Mouse (Mus musculus): Measurements from ENCODE around the gene Aaed1. TPM values are rescaled to one million over a fixed set of nuclear protein-coding genes. Genes with fewer than 3 reads are reported as not detected.
A peak's percentile ranks its signal among the peaks of the same experiment; 100 is the strongest.

Aaed1 gene
- polyA plus RNA-seq, 1 experiment = 25.5 TPM

DNA sequence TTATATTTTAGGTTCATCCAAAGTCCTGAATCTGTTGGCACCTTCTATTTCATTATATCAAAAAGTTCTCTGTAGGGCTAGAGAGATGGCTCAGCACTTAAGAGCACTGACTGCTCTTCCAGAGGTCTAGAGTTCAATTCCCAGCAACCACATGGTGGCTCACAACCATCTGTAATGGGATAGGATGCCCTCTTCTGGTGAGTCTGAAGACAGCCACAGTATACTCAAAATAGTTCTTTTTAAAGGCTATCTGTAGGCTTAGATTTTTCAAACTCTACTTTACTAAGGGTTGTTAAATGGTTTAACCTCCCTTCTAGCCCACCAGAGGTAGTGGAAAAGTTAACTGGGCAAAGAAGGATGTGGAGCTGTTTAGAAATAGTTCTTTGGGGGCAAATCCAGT is 7.3 kb upstream of the Aaed1 start:
- Histone ChIP-seq H3K4me3 (ENCODE audit: insufficient read depth, low read depth, low read length) (no peak overlapping the region), H3K27ac (ENCODE audit: insufficient read depth, low read depth, low read length) (peak overlapping the region; percentile 67; the same call in 1 of the 2 replicates), H3K36me3 (ENCODE audit: control insufficient read depth, insufficient read depth, low read length) (no peaks in the 10 kb centered on the region), H3K27me3 (replicated peaks; ENCODE audit: control insufficient read depth, insufficient read depth, low read length) (no peaks in the 10 kb centered on the region), H3K4me1 (ENCODE audit: control insufficient read depth, insufficient read depth, low read length) (peaks cover 2% of the 10 kb centered on the region; the same call in 1 of the 2 replicates)
- TF ChIP-seq CTCF (conservative IDR thresholded peaks at IDR 0.05; ENCODE audit: insufficient read depth, insufficient read length, low read depth, low read length) = no peak
- no peak for TF ChIP-seq POLR2A (IDR thresholded peaks at IDR 0.05; ENCODE audit: low read depth, low read length)
- DNase-seq = no peak

DNA sequence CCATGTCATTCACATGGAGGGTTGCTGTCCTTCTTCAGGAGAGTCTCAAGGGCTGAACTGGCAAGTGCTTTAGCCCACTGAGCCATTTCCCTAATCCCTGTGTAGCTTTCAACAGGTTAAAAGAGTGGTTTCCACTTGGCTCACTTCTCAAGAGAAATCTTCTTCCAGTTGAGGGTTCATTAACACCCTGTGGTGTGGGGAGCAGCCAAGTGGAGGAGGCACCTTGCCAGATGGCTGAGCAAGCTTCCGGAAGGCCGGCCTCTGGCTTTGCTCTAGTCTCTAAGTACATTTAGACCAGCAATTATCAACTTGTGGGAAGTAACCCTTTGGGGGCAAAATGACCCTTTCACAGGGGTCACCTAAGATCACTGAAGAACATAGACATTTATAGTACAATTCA is 5.8 kb upstream of the Aaed1 start:
- Histone ChIP-seq H3K4me3 (ENCODE audit: insufficient read depth, low read depth, low read length) (no peak overlapping the region), H3K36me3 (ENCODE audit: control insufficient read depth, insufficient read depth, low read length) (no peaks in the 10 kb centered on the region), H3K4me1 (ENCODE audit: control insufficient read depth, insufficient read depth, low read length) (peaks cover 2% of the 10 kb centered on the region; the same call in 1 of the 2 replicates), H3K27ac (ENCODE audit: insufficient read depth, low read depth, low read length) (no peak overlapping the region), H3K27me3 (replicated peaks; ENCODE audit: control insufficient read depth, insufficient read depth, low read length) (no peaks in the 10 kb centered on the region)
- TF ChIP-seq CTCF (conservative IDR thresholded peaks at IDR 0.05; ENCODE audit: insufficient read depth, insufficient read length, low read depth, low read length) = no peak
- no peak for TF ChIP-seq POLR2A (IDR thresholded peaks at IDR 0.05; ENCODE audit: low read depth, low read length)
- DNase-seq = peak; percentile 86
- 29% methylated on average over 2 of the region's 2 CpGs for WGBS

DNA sequence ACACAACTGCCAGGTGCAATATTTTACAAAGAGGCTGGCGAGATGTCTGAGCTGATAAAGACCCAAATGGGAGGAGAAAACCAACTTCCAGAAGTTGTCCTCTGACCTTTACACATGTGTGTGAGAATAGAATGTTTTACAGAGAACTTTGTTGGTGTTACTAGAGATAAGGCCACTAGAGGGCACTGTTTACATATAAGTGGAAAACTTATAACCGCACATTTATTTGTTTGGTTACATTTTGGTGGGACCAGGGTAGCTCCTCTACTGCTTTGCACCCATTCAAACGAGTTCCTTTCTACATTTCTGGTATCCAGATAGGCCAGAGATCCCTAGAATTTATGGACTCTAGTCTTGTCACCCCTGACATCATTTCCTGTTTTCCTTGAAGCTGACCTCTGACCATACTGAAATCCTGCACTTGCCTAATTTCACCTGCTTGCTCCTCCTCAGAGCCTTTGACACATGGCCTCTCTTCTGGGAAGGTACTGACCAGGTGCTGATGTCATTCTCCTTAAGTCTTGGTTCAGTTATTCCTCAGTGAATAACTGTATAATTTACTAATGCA is 3.1 kb upstream of the Aaed1 start:
- no peak overlapping the region for H3K27ac ChIP-seq (ENCODE audit: insufficient read depth, low read depth, low read length)
- no peaks in the 10 kb centered on the region for H3K27me3 ChIP-seq (replicated peaks; ENCODE audit: control insufficient read depth, insufficient read depth, low read length)
- H3K4me1 ChIP-seq (ENCODE audit: control insufficient read depth, insufficient read depth, low read length) = peaks cover 6% of the 10 kb centered on the region
- no peak overlapping the region for H3K4me3 ChIP-seq (ENCODE audit: insufficient read depth, low read depth, low read length)
- DNase-seq = peak; percentile 74
- 2% methylated on average over 3 of the region's 3 CpGs for WGBS
- no peaks in the 10 kb centered on the region for H3K36me3 ChIP-seq (ENCODE audit: control insufficient read depth, insufficient read depth, low read length)
- TF ChIP-seq CTCF (conservative IDR thresholded peaks at IDR 0.05; ENCODE audit: insufficient read depth, insufficient read length, low read depth, low read length) = 0 out of 2 replicates have a peak, but pooled peaks have one; percentile 8
- no peak for TF ChIP-seq POLR2A (IDR thresholded peaks at IDR 0.05; ENCODE audit: low read depth, low read length)

DNA sequence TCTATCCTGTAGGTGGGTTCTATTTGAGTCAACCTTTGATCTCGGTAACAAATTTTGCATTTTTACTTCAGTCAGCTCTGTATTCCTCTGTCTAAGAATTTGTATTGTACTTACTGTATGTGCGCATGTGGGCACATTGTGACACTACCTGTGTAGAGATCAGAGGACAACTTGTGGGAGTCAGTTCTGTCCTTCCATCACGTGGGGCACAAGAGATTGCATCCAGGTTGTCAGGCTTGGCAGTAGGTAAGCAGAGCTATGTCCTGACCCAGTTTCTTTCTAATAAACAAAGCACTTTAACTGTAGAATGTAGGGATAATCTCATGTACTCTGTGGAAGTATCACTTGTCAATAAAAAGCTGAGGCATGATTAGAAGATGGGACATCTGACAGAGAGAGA is 1.5 kb upstream of the Aaed1 start:
- Histone ChIP-seq H3K4me3 (ENCODE audit: insufficient read depth, low read depth, low read length) (no peak overlapping the region), H3K27ac (ENCODE audit: insufficient read depth, low read depth, low read length) (no peak overlapping the region), H3K27me3 (replicated peaks; ENCODE audit: control insufficient read depth, insufficient read depth, low read length) (no peaks in the 10 kb centered on the region), H3K36me3 (ENCODE audit: control insufficient read depth, insufficient read depth, low read length) (no peaks in the 10 kb centered on the region), H3K4me1 (ENCODE audit: control insufficient read depth, insufficient read depth, low read length) (peaks cover 6% of the 10 kb centered on the region)
- no peak for TF ChIP-seq POLR2A (IDR thresholded peaks at IDR 0.05; ENCODE audit: low read depth, low read length)
- no peak for TF ChIP-seq CTCF (conservative IDR thresholded peaks at IDR 0.05; ENCODE audit: insufficient read depth, insufficient read length, low read depth, low read length)
- WGBS = 79% methylated on average over 3 of the region's 3 CpGs
- DNase-seq = no peak

DNA sequence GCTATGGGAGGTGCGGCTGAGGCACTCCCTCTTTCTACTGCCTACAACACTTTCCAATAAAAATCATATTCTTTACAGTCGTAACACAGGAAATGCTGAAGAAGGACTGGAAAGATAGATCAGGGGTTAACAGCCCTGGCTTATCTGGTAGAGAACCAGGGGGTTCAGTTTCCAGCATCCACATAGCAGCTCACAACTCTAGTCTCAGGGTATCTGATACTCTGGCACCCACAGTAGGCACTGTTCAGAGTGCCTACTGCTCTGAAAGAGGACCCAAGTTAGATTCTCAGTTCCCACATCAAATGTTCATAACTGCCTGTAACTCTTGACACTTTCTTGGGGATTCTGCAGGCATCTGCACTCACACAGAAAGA is 393 bp upstream of the Aaed1 start:
- no peak for TF ChIP-seq POLR2A (IDR thresholded peaks at IDR 0.05; ENCODE audit: low read depth, low read length)
- TF ChIP-seq CTCF (conservative IDR thresholded peaks at IDR 0.05; ENCODE audit: insufficient read depth, insufficient read length, low read depth, low read length) = no peak
- Histone ChIP-seq H3K36me3 (ENCODE audit: control insufficient read depth, insufficient read depth, low read length) (peaks cover 2% of the 10 kb centered on the region; the same call in 1 of the 2 replicates), H3K27me3 (replicated peaks; ENCODE audit: control insufficient read depth, insufficient read depth, low read length) (no peaks in the 10 kb centered on the region), H3K27ac (ENCODE audit: insufficient read depth, low read depth, low read length) (peak overlapping the region; percentile 17; the same call in 1 of the 2 replicates), H3K4me3 (ENCODE audit: insufficient read depth, low read depth, low read length) (peak overlapping the region; percentile 22), H3K4me1 (ENCODE audit: control insufficient read depth, insufficient read depth, low read length) (peaks cover 6% of the 10 kb centered on the region)
- 0% methylated on average over 2 of the region's 2 CpGs for WGBS
- no peak for DNase-seq

DNA sequence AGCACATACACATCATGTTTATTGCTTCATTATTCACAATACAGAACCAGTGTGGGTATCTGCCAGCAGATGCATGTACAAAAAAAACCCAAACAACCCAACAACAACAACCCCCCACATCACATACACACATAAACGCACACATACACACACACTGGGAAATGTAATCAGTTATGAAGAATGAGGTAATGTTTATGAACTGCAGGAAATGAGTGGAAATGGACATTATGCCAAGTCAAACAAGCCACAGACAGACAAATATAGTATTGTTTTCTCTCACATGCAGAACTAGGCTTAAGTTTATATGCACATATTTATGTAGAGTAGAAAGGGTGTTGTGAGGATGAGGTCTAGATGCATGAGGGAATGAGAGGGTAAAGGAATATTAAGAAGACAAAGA is 1.2 kb downstream of the Aaed1 start:
- Histone ChIP-seq H3K27ac (ENCODE audit: insufficient read depth, low read depth, low read length) (no peak overlapping the region), H3K4me1 (ENCODE audit: control insufficient read depth, insufficient read depth, low read length) (peaks cover 6% of the 10 kb centered on the region), H3K27me3 (replicated peaks; ENCODE audit: control insufficient read depth, insufficient read depth, low read length) (no peaks in the 10 kb centered on the region), H3K36me3 (ENCODE audit: control insufficient read depth, insufficient read depth, low read length) (peaks cover 2% of the 10 kb centered on the region; the same call in 1 of the 2 replicates), H3K4me3 (ENCODE audit: insufficient read depth, low read depth, low read length) (peak overlapping the region; percentile 15)
- TF ChIP-seq CTCF (conservative IDR thresholded peaks at IDR 0.05; ENCODE audit: insufficient read depth, insufficient read length, low read depth, low read length) = no peak
- TF ChIP-seq POLR2A (IDR thresholded peaks at IDR 0.05; ENCODE audit: low read depth, low read length) = no peak
- DNase-seq = no peak
- 45% methylated on average over 1 of the region's 1 CpGs for WGBS

DNA sequence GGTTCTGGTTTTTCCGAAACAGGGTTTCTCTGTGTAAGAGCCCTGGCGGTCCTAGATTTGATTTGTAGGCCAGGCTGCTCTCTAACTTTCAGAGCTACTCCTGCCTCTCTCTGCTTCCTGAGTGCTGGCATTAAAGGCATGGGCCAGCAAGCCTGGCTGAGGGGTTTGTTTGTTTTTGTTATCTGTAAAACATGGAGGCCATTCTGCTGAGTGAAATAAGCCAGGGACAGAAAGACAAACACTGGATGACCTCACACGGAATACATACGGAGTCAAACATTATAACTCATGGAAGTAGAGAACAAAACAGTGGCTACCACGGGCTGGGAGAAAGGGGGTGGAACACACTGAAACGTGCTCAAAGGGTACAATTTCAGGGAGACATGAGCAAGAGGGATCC is 1.9 kb downstream of the Aaed1 start:
- WGBS = 73% methylated on average over 6 of the region's 6 CpGs
- no peak for DNase-seq
- Histone ChIP-seq H3K4me1 (ENCODE audit: control insufficient read depth, insufficient read depth, low read length) (peaks cover 4% of the 10 kb centered on the region; the same call in 1 of the 2 replicates), H3K27ac (ENCODE audit: insufficient read depth, low read depth, low read length) (no peak overlapping the region), H3K27me3 (replicated peaks; ENCODE audit: control insufficient read depth, insufficient read depth, low read length) (no peaks in the 10 kb centered on the region), H3K4me3 (ENCODE audit: insufficient read depth, low read depth, low read length) (no peak overlapping the region), H3K36me3 (ENCODE audit: control insufficient read depth, insufficient read depth, low read length) (peaks cover 2% of the 10 kb centered on the region; the same call in 1 of the 2 replicates)
- TF ChIP-seq POLR2A (IDR thresholded peaks at IDR 0.05; ENCODE audit: low read depth, low read length) (no peak), CTCF (conservative IDR thresholded peaks at IDR 0.05; ENCODE audit: insufficient read depth, insufficient read length, low read depth, low read length) (no peak)

All from kidney, adult 2 months (tissue).